Mouse (Mus musculus) hindlimb bud, embryonic 11.5 days (tissue): ENCODE data around the gene Ccdc155.

Experiments
- DNase-seq: peaks from one replicate; pipeline ENCODE4 v3.0.0-alpha.2; 2012; ENCODE audit warnings: low read depth, low spot score; ENCODE audit errors: extremely low spot score

Ccdc155 gene

GRCm38 (mm10) chr7:45228548-45228947 is 23.9 kb upstream of the Ccdc155 start:
- DNase-seq: no peak

DNA sequence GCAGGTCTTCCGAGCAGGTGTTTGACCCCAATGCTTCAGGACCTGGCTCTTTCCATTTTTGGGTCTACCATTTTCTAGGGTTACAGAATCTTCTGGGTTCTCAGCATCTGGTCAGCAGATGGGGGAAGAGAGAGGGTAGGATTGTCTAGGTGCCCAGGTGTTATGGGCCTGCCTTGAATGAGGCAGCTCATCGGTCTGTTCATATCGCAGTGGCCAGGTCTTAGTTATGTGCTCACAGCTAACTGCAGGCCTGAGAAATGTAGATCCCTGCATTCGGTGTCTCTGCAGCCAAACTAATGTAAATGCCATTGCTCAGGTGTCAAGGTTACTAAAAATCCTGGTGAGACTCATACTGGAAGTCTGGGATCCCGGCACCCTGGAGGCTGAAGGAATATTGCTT is 21.7 kb upstream of the Ccdc155 start:
- no peak for DNase-seq

DNA sequence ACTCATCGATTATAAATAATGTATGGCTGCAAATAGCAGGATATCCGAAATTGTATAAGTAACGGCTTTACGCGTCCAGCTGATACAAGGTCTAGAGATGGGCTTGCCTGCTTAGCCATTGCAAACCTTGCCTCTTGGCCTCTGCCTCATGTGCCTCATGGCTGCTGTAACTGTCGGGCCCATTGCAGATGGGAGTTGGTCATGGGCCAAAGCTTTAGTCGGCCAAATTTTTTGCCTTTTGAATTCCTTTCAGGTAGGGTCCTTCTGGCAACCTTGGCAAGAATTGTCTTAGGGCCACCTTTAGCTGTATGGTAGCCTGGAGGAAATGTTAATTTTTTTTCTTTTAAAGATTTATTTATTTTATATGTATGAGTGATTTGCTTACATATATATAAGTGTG is 20.1 kb upstream of the Ccdc155 start:
- no peak for DNase-seq

DNA sequence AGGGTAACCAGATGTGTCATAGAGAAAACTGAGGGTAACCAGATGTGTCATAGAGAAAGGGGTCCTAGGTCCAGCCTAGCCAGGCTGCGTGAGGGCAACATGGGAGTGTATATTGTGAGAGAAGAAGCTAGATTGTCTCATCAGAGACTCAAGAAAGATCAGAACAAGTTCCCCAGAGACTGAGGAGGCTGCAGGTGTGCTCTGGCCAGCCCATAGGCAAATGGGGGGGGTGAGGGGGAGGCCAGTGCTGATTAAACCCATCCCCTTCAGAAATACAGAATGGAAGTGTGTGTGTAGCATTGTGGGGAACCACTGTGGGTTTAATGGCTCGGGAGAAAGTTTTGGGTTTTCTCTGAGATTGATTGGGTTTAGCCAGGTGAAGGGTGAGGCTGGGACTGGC is 17.0 kb upstream of the Ccdc155 start:
- no peak for DNase-seq

DNA sequence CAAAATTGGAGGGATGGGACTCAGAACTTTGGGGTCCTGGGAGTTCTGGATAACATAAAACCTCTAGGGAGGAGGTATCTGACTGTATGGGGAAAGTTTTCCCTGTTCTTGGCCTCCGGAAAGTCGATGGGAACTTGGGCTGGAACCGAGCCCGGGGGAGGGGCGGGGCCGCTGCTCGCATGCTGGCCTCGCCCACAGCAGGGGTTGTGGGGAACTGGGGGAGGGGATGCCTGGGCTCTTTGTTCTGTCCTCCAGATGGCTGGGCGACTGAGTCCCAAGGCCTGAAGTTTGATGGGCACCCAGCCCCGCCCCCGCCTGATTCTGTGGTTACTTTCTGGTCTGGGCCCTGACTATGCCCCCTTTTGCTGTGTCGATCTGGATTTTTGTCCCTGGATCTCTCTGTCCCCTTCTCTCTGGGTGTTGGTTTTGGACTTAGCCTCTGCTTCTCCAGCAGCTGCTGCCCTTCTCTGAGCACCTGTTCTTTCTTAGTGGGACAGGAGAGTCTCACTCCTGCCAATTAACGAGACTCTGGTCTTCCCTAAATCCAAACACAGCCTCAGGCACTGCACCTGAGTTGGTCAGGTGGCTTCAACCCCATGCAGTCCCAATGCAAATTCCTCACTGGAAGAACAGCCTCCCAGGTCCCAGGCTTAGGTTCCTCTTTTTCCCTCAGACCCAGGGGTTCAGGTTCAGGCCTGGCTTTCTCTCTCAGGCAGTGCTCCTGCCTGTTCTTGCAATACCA is 11.9 kb upstream of the Ccdc155 start:
- peak; percentile 84 for DNase-seq

GRCm38 (mm10) chr7:45215673-45216441 is 11.2 kb upstream of the Ccdc155 start, which contains the start of gene Tead2:
TSS of gene Tead2 (plus strand) at chr7:45215753.
- no peak for DNase-seq

GRCm38 (mm10) chr7:45213708-45214107 is 9.0 kb upstream of the Ccdc155 start:
- DNase-seq: no peak

DNA sequence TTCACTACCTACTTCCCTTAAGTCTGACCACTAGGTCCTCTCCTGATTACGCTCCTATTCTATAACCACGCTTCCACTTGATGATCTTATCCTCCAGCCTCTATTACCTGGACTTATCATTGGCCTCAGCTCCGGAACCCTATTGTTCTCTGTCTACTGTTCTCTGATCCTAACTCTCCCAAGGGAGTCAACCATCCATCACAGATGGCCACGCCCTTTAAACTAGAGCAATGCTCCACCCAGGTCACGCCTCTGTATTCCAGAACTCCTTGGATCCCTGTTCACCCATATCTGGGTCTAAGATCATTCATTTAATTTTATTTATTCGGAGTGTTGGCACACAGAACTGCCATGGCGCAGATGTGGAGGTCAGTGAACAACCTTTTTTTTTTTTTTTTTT is 7.7 kb upstream of the Ccdc155 start:
- no peak for DNase-seq

DNA sequence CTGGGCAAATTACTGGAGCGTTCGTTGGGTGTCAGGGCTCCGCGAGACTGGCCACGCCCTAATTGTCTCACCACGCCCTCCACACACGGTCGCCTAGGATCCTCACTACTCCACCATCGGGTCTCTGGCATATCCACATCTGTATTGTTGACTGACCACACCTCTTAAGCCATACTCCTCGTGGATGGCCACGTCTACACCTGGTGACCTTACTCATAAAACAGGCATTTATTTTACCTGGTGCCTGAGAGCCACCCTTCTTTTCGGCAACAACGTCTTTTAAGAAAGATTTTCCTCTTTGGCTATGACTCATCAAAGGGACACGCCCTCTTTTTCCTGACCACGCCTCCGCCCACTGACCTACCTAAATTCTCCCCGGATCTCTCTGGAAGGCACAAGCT is 7.2 kb upstream of the Ccdc155 start, which contains the start of gene Dkkl1:
TSS of gene Dkkl1 (minus strand) at position 297 of the 401 bp plus-strand sequence.
- DNase-seq: no peak

DNA sequence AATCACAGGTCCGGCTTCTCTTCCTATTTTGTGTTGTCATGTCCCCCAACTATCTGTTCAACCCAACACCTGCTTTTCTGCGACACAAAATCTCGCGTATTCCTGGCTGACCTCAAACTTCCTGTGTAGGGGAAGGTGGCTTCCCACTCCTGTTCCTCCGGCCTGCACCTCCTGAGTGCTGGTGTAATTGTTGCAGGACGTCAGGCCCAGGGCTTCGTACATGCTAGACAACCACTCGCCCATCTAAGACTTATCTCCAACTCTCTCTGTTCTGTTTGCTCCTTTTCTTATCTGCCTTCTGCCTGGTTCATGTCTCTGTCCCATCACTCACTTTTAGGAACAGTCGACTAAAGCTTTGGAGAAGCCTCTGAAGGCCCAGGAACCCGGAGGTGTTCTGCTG is 6.4 kb upstream of the Ccdc155 start:
- DNase-seq: no peak

DNA sequence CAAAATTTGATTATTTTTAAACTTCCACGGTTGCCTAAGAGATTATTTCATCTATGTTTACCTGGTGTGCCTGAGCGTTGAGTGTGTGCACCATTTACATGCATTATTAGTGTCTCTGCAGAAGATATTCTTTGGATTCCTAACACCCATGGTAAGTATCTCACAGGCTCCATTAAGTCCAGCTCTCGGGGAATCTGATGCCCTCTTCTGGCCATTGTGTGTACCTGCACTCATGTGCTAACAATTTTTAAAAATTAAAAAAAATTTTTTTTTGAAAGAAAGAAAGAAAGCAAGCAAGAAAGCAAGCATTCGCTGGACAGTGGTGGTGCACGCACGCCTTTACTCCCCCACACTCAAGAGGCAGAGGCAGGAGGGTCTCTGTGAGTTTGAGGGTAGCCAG is 3.6 kb upstream of the Ccdc155 start:
- DNase-seq: no peak

DNA sequence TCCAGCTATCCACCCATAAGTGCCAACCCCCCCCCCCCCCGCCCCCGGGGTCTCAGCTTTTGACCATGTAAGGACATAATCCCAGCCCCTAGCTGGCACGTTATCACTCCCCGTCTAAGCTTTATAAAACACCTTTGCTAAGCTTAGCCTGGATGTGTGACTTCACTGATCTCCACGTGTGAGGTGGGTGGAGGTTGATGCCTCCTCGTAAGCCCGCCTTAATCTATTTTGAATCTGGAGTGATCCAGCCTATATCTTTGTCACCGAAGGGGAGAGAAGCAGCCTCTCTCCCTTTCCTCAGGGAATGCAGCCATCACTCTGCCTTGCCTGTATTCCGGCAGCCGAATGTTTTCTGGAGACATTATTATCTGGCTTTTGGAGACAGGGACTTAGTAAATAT is 2.0 kb downstream of the Ccdc155 start:
- DNase-seq: no peak

GRCm38 (mm10) chr7:45198961-45199360 is 5.7 kb downstream of the Ccdc155 start:
- DNase-seq: no peak

DNA sequence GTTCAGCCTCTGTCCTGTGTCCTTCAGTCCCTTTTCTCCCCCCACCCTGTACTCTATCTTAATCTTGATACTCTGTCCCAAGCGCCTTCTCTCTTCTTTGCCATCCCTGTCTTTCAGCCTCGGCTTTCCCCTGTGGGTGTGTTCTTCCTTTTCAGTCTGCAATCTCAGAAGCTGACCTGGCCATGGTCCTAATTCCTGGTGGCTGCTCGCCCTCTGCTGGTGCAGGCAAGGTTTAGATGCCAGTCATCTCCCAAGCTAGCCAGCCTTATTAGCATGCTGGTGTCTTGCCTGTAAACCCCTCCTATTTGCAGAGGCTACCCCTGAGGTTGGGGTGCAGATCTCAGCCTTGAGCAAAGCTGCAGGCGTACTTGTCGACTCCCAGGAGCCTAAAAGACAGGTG is 6.3 kb downstream of the Ccdc155 start:
- peak; percentile 41 for DNase-seq

GRCm38 (mm10) chr7:45196994-45197393 is 7.7 kb downstream of the Ccdc155 start:
- no peak for DNase-seq

DNA sequence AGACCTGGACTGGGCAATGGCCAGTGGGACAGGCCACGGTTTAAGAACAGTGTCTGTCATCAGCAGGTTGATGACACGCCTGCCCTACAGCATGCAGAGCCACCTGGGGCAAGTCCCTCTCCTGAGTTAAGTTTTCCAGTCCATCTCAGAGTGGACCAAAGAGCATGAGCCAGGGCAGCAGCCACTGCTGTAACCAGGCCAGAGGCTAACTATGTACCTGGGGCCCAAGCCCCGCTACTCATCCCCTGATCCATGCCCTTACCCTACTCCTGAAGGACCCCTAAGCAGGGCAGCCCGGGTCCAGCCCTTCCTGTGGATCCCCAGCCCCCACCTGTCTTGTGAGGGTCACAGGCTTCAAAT is 8.5 kb downstream of the Ccdc155 start:
- no peak for DNase-seq

DNA sequence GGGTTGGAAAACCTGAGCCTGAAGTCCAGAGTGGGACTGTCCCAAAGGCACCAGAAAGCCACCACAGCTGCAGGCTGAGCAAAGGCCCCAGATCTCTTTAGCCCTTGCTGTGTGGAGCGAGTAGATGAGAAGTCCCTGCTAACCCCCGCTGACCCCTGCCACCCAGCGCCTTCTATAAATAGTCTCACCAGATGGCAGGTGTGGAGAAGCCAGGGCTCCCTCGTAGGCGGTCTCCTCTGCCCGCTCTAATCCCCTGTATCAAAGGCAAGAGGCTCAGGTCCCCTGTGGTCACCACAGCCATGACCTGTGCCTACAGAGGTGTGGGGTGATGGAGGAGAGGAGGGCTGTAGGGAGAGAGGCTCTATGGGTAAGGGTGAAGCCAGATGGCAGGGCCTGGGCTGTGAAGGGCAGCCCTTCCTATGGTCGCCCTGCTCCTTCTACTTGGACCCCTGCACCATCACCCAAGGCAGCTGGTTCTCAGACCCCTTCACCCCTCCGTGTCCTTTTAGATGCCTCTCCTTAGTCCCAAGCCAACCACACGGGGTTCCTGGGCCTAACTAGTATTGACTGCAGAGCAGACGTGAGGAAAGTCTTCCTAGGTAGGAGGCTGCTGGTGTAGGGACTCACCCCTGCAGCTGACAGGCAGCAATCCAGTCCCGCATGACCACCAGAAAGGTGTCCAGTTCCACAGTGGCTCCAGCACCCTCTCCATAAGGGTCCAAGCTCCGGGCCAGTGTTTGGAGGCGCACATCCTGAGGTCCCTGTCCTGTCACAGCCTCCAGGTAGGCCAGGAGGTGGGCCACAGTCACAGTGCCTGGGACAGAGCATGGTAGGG is 9.1 kb downstream of the Ccdc155 start:
- DNase-seq: no peak

- no peak for DNase-seq
These were observed 10.6 kb downstream of the Ccdc155 start for GRCm38 (mm10) chr7:45193871-45194785.

- no peak for DNase-seq
These were observed 11.3 kb downstream of the Ccdc155 start for GRCm38 (mm10) chr7:45193406-45193805.

- no peak for DNase-seq
These were observed 11.9 kb downstream of the Ccdc155 start for GRCm38 (mm10) chr7:45192585-45193310.
